Mouse (Mus musculus): ENCODE measurements around the gene Dio1. TPM values are rescaled to one million over a fixed set of nuclear protein-coding genes. Genes with fewer than 3 reads are reported as not detected.

Gene Dio1
- polyA plus RNA-seq, 1 experiment from 2014 or later = not detected

DNA sequence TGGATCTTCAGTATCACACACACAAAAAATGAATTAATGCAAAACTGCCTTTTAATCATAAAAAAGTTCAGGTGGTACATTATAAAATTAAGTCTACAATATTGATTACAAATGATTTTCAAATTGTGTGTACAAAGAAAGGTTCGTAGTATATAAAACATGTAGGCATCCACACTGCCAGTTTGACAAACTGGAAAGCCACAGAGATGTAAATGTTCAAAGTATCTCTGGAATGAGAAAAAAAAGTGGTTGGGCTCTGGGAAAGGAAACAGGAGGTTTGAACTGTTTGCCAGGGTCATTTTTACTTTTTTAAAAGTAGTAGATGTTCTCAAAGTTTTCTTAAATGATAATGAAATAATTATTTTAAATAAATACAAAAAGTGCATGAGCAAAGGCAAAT, 60.9 kb downstream of the Dio1 start:
- Histone ChIP-seq H3K9ac (no peak overlapping the region), H3K27ac (peak overlapping the region; percentile 55), H3K4me2 (no peak overlapping the region), H3K36me3 (peaks cover 9% of the 10 kb centered on the region), H3K9me3 (replicated peaks) (no peaks in the 10 kb centered on the region), H3K4me1 (replicated peaks) (peaks cover 61% of the 10 kb centered on the region), H3K4me3 (no peak overlapping the region), H3K27me3 (no peaks in the 10 kb centered on the region)
- no peak for ATAC-seq (replicated peaks; ENCODE audit: insufficient number of reproducible peaks, insufficient read depth, low FRiP score, low read depth)
- 23% methylated on average over 1 of the region's 1 CpGs for WGBS

DNA sequence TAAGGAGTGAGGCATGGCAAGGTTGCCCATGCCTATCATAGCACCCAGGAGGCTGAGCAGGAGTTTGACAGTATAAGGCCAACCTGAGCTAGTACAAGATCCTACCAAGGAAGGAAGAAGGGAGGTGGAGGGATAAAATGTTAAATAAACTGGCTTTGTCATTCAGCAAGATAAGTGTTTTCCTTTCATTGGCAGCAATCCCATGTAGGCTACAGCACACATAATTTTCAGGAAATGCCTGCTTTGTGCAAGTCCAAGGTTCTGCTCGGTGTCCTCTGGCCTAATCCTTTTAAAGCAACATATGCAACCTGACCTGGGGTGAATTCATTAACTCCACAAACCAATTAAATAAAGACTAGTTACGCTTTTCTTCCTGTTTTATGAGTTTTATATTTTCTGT, 61.6 kb downstream of the Dio1 start:
- no peak overlapping the region for H3K4me3 ChIP-seq
- no peaks in the 10 kb centered on the region for H3K9me3 ChIP-seq (replicated peaks)
- H3K4me2 ChIP-seq = no peak overlapping the region
- WGBS = 56% methylated on average over 2 of the region's 2 CpGs
- ATAC-seq (replicated peaks; ENCODE audit: insufficient number of reproducible peaks, insufficient read depth, low FRiP score, low read depth) = 0 out of 2 replicates have a peak, but pooled peaks have one; percentile 33
- H3K36me3 ChIP-seq = peaks cover 14% of the 10 kb centered on the region
- H3K27ac ChIP-seq = peak overlapping the region; percentile 55
- H3K9ac ChIP-seq = no peak overlapping the region
- H3K27me3 ChIP-seq = no peaks in the 10 kb centered on the region
- peaks cover 58% of the 10 kb centered on the region for H3K4me1 ChIP-seq (replicated peaks)

DNA sequence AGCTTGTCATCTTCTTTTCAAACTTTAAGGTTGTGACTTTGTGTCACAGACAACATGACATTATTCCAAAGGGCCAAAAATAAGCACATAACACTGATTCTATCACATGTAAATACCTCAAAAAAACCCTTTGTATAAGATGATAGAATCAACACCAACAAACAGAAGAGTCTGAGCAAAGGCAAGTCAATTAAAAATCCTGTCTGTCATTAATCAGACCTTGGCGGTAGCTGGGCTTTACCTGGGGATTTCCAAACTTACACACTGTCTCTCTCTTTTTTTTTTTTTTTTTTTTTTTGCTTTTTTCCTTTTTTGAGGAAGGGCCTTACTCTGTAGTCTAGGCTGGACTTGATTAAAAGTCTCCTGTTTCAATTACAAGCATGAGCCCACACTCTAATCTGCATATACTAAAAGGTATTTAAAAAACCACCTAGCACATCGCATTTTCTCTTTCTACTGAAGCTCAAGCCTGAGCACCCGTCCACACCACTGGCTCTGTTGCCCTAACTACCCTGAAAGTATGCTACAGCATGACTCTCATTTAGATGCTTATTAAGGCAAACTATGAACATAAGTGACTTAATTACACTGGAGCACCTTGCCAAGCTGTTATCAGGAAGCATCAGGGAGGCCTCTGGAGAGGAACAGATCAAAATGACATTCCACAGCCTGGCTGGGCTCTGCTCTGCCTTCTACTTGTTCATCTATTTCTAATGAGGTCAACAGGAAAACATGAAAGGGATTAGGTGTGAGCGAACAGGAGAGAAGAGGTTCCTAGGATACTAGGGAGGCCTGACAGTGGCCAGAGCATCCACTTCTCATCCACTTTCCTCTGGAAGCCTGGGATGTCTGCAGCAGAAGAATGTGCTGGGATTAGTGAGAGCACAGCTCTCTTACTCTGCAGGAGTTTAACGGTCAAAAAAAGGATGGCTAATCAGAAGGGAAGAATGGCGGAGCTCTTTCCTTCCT, 63.3 kb downstream of the Dio1 start:
- no peak for ATAC-seq (replicated peaks; ENCODE audit: insufficient number of reproducible peaks, insufficient read depth, low FRiP score, low read depth)
- peaks cover 29% of the 10 kb centered on the region for H3K36me3 ChIP-seq
- no peak overlapping the region for H3K4me2 ChIP-seq
- peaks cover 42% of the 10 kb centered on the region for H3K4me1 ChIP-seq (replicated peaks)
- no peak overlapping the region for H3K27ac ChIP-seq
- no peaks in the 10 kb centered on the region for H3K27me3 ChIP-seq
- H3K9me3 ChIP-seq (replicated peaks) = no peaks in the 10 kb centered on the region
- H3K9ac ChIP-seq = no peak overlapping the region
- H3K4me3 ChIP-seq = no peak overlapping the region
- 49% methylated on average over 6 of the region's 6 CpGs for WGBS

Other genes starting within 250 kb of the Dio1 start
- gene Mrpl37, start 240.3 kb downstream of the Dio1 start, polyA plus RNA-seq (2015; fragmentation: Nextera tagmentation; extraction: Ambion mirVana) = 79.5 and 89.9 TPM in 2 replicates
- 3.1 and 4.6 TPM in 2 replicates for gene Cyb5rl, start 240.2 kb downstream of the Dio1 start, polyA plus RNA-seq (2015; fragmentation: Nextera tagmentation; extraction: Ambion mirVana)
- not detected in 2 replicates for gene Cdcp2, start 210.3 kb downstream of the Dio1 start, polyA plus RNA-seq (2015; fragmentation: Nextera tagmentation; extraction: Ambion mirVana)
- gene Tmem59, start 128.8 kb downstream of the Dio1 start, polyA plus RNA-seq (2015; fragmentation: Nextera tagmentation; extraction: Ambion mirVana) = 322 and 328 TPM in 2 replicates
- 13.0 and 20.1 TPM in 2 replicates for gene Tceanc2, start 128.1 kb downstream of the Dio1 start, polyA plus RNA-seq (2015; fragmentation: Nextera tagmentation; extraction: Ambion mirVana)
- not detected in 2 replicates for gene Ldlrad1, start 98.0 kb downstream of the Dio1 start, polyA plus RNA-seq (2015; fragmentation: Nextera tagmentation; extraction: Ambion mirVana)
- gene Lrrc42, start 53.6 kb downstream of the Dio1 start, polyA plus RNA-seq (2015; fragmentation: Nextera tagmentation; extraction: Ambion mirVana) = 38.8 and 50.1 TPM in 2 replicates
- 26.9 and 40.2 TPM in 2 replicates for gene Hspb11, start 53.6 kb downstream of the Dio1 start, polyA plus RNA-seq (2015; fragmentation: Nextera tagmentation; extraction: Ambion mirVana)
- gene Yipf1, start 7.2 kb upstream of the Dio1 start, polyA plus RNA-seq (2015; fragmentation: Nextera tagmentation; extraction: Ambion mirVana) = 40.3 and 41.1 TPM in 2 replicates
- 18.9 and 23.3 TPM in 2 replicates for gene Ndc1, start 60.6 kb upstream of the Dio1 start, polyA plus RNA-seq (2015; fragmentation: Nextera tagmentation; extraction: Ambion mirVana)
- 0.29 and 0.62 TPM in 2 replicates for gene Glis1, start 127.4 kb upstream of the Dio1 start, polyA plus RNA-seq (2015; fragmentation: Nextera tagmentation; extraction: Ambion mirVana)

Data from heart, embryonic 15.5 days (tissue).